Mouse (Mus musculus) brown adipose tissue, adult 24 weeks (tissue): ENCODE data around the gene Dtnb. TPM values are rescaled to one million over a fixed set of nuclear protein-coding genes. Genes with fewer than 3 reads are reported as not detected.
"Not testable (repeated sequence)": the region's sequence is repeated elsewhere in the genome, so short reads cannot be mapped to it uniquely, and the experiment has no call there.

Source experiments
- H3K27ac ChIP-seq: fragments of 200-500 bp; replicated peaks from 2 replicates; pipeline ENCODE4 v1.5.1; 2012; ENCODE audit warnings: low read depth, mild to moderate bottlenecking, low read length
- H3K4me1 ChIP-seq: fragments of 200-500 bp; 2 replicates; pipeline ENCODE4 v1.6.1; 2012; ENCODE audit warnings: low read length, mixed read lengths; ENCODE audit not compliant: control insufficient read depth, insufficient read depth, insufficient read length
- H3K4me3 ChIP-seq: fragments of 200-500 bp; 2 replicates; pipeline ENCODE4 v1.5.1; 2012; ENCODE audit warnings: low read depth, mild to moderate bottlenecking, low read length, moderate library complexity; ENCODE audit not compliant: insufficient read depth
- polyA plus RNA-seq: library from polyadenylated mRNA; stranded (reverse); fragments of >200 nt; gene quantifications from 2 replicates; pipeline ENCODE4 v1.2.4, GENCODE M21; 2012; ENCODE audit not compliant: missing spikeins, insufficient read depth, insufficient read length

Gene Dtnb
- 2.0 and 2.2 TPM in 2 replicates for polyA plus RNA-seq

DNA sequence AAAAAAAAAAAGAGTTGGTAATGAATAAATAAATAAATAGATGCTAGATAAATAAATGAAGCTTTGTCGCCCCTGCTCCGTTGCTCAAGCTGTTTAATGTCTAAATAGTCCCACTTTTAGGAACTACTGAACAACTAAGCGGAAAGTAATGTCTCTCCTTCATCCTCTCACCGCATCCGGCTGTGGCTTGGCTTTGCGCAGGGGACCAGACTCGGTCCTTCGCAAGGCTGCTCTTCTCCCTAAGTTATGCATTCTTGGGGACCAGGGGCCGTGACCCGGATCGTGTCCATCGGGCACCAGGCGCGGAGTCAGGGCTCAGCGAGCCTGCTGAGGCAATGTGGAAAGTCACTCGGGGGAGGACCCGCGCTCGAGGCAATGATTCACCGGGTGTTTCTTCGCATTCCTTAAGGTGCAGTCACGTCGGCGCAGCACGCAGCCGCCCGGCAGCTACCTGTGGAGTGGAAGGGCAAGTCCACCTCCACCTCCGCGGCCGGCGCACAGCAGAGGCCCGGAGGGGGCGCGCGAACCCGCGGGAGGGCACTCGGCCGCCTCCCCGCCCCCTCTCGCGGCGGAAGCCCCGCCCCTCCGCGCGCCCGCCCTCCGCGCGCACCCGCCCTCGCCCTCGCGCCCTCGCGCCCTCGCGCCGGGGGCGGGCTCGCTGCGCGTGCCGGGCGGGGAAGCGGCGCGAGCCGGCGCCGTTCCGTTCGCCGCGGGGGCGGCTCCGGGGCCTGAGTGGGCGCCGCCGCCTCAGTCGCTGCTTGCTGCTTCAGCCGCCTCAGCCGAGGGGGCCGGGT, at the start of gene Dtnb:
Dtnb (plus strand) TSS at position 595 of the 794 bp plus-strand sequence.
- peak within 1 kb of the TSS; percentile 96 for H3K4me3 ChIP-seq
- no peaks in the 10 kb centered on the region for H3K4me1 ChIP-seq
- H3K27ac ChIP-seq = no peak within 1 kb of the TSS

DNA sequence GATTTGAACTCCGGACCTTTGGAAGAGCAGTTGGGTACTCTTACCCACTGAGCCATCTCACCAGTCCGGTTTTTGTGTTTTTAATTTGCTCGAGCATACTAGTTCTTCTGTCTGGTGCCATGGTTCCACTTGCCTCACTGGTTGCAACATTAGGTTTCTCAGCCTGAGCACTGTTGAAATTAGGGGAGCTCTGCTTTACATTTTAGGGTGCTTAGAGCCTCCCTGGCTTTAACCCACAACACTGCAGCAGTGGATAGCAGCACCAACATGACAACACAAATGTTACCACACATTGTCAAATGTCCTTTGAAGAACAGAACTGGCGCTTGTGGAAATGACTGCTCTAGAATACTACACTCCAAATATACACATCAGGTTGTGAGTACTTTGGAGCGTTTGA, 46.6 kb upstream of the Dtnb start:
- no peaks in the 10 kb centered on the region for H3K4me1 ChIP-seq
- H3K27ac ChIP-seq = no peak overlapping the region
- H3K4me3 ChIP-seq = no peak overlapping the region

DNA sequence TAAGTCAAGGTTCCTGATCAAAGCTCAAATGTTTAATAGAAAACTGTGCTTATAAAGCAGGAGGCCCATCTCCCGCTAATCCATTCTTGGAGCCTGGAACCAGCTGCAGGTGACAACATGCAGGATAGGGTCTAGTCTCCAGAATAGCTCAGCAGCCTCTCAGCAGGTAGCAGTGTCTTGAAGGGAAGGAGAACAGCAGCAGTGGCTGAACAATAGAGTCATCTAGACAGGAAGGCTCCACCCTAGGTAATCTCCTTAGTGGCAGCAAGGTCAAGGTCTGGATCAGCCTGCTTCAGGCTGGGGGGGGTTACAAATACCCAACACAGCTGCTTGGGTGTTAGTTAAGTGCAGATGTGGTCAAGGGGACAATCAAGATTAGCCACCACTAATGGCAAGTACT, 36.7 kb upstream of the Dtnb start:
- not testable (repeated sequence) for H3K4me3 ChIP-seq, H3K27ac ChIP-seq, H3K4me1 ChIP-seq

- H3K4me1 ChIP-seq = no peaks in the 10 kb centered on the region
- no peak overlapping the region for H3K27ac ChIP-seq
- no peak overlapping the region for H3K4me3 ChIP-seq
Measured at GRCm38 (mm10) chr12:3537616-3538015, 34.6 kb upstream of the Dtnb start.

DNA sequence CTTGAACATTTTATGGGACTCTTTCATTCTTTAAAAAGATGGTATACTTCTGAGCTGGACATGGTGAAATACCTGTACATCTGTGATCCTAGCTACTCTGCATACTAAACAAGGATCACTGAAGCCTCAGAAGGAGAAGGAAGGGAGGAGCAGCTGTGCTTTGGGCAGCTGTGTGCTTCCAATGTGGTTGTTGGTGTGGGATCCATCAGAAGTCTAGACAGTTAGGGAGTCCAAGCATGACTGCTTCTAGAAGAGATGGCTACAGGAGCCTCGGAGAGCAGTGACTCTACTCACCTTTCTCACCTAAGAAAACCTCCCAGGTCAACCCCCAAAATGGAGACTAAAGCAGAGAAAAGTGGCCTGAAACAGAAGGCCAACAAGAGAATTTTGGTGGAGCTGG, 34.1 kb upstream of the Dtnb start:
- no peak overlapping the region for H3K27ac ChIP-seq
- H3K4me3 ChIP-seq = no peak overlapping the region
- H3K4me1 ChIP-seq = no peaks in the 10 kb centered on the region

DNA sequence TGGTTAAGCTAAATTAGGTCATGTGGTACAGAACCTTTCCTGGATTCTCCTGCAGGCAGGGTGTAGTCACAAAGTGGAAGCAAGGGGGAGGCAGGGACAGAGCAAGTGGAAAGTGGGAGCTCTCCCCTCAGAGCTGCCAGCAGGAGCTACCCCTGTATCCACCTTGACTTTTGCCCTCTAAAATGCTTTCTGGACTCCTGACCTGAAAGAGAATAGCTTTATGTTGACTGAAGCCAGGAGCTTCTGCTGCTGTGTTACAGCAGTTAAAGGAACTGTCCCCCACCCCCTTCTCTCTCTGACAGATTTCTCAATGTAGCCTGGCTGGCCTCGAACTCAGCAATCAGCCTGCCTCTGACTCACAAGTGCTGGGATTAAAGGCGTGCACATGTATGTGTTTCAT, 32.6 kb upstream of the Dtnb start:
- no peaks in the 10 kb centered on the region for H3K4me1 ChIP-seq
- H3K27ac ChIP-seq = no peak overlapping the region
- H3K4me3 ChIP-seq = no peak overlapping the region

GRCm38 (mm10) chr12:3540871-3541270, 31.3 kb upstream of the Dtnb start:
- H3K4me1 ChIP-seq = no peaks in the 10 kb centered on the region
- H3K4me3 ChIP-seq = no peak overlapping the region
- H3K27ac ChIP-seq = no peak overlapping the region

- no peak overlapping the region for H3K27ac ChIP-seq
- no peaks in the 10 kb centered on the region for H3K4me1 ChIP-seq
- H3K4me3 ChIP-seq = no peak overlapping the region
Measured at GRCm38 (mm10) chr12:3545451-3545850, 26.7 kb upstream of the Dtnb start.

DNA sequence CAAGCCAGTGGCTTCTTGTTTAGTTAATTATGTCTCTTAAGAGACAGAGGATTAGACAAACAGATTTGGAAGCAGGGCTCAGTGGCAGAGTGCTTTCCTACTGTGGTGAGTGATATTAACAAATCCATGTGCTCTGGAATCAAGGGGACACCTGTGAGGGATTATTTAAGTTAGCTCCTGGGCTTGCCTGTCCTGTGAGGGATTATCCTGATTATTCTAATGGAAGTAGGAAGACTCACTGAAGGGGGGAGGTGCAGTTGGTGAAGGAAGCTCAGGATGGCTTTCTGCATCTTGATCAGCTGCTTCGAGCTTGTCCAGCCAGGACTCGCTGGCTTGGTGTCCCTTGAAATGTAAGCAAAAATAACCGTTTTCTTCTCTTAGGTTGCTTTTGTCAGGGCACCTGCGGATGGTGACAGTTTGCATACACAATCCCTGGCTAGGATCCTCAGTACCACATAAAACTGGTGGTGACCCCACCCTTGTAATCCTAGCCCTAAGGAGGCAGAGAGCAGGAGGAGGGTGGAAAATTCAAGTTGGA, 26.0 kb upstream of the Dtnb start:
- no peak overlapping the region for H3K27ac ChIP-seq
- no peaks in the 10 kb centered on the region for H3K4me1 ChIP-seq
- H3K4me3 ChIP-seq = no peak overlapping the region

- Histone ChIP-seq H3K27ac (no peak overlapping the region), H3K4me3 (no peak overlapping the region), H3K4me1 (no peaks in the 10 kb centered on the region)
Measured at GRCm38 (mm10) chr12:3546781-3547180, 25.4 kb upstream of the Dtnb start.

DNA sequence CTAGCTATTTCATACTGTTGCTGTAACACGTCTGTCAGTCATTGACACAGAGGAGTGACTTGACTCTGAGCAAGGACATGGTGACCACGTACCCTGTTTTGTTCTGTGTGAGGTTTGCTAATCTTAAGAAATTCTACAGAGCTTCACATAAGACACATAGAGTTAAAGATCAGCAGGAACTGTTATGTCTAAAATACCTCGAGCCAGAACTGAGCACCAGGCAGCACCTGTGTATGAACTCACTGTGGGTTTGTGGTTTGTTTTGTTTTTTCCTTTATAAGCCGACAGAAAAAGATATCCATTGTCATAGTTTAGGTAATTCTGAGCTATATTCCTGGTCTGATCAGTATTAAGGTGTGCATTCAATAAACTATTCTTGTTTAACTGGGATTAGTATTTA, 24.7 kb upstream of the Dtnb start:
- Histone ChIP-seq H3K27ac (no peak overlapping the region), H3K4me3 (no peak overlapping the region), H3K4me1 (no peaks in the 10 kb centered on the region)

DNA sequence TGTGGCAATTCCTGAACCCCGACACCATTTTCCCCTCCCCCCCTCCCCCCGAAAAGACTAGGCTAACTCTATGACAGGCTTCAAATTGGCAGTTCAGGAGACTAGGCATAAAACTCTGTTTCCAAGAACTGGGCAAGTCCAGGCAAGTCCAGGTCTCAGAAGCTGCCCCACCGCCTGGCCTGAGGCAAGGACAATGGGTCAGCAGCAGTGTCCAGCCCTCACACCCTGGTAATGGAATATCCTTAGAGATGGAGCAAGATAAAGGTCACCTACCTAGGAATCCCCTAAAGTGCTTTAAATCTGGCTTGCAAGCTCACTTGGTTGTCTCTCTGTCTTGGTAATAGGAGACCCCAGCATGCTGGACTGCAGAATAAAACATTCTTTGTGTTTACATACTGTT, 24.3 kb upstream of the Dtnb start:
- no peaks in the 10 kb centered on the region for H3K4me1 ChIP-seq
- H3K4me3 ChIP-seq = no peak overlapping the region

GRCm38 (mm10) chr12:3548582-3549211, 23.5 kb upstream of the Dtnb start:
- Histone ChIP-seq H3K4me3 (no peak overlapping the region), H3K4me1 (no peaks in the 10 kb centered on the region), H3K27ac (no peak overlapping the region)

More for the DNA sequence above, 24.3 kb upstream of the Dtnb start:
- no peak overlapping the region for H3K27ac ChIP-seq

DNA sequence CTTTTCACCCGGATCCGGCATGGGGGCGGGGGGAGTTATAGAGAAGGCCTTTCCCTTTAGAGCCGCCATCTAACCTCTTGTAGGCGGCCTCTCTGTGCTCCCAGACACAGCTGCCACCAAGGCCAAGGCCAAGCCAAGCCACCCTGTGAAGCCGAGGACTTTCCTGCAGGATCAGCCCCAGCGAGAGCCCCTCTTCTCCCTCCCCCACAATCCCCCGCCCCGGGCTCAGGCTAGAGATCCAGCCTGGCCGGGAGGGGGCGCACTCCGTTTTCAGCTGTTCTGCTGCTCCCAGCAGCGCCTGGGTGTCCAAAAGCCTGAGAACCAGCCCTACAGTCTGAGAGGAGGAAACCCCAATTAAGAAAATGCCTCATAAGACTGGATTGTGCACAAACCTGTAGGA, 21.9 kb upstream of the Dtnb start:
- Histone ChIP-seq H3K4me3 (no peak overlapping the region), H3K27ac (no peak overlapping the region), H3K4me1 (no peaks in the 10 kb centered on the region)

DNA sequence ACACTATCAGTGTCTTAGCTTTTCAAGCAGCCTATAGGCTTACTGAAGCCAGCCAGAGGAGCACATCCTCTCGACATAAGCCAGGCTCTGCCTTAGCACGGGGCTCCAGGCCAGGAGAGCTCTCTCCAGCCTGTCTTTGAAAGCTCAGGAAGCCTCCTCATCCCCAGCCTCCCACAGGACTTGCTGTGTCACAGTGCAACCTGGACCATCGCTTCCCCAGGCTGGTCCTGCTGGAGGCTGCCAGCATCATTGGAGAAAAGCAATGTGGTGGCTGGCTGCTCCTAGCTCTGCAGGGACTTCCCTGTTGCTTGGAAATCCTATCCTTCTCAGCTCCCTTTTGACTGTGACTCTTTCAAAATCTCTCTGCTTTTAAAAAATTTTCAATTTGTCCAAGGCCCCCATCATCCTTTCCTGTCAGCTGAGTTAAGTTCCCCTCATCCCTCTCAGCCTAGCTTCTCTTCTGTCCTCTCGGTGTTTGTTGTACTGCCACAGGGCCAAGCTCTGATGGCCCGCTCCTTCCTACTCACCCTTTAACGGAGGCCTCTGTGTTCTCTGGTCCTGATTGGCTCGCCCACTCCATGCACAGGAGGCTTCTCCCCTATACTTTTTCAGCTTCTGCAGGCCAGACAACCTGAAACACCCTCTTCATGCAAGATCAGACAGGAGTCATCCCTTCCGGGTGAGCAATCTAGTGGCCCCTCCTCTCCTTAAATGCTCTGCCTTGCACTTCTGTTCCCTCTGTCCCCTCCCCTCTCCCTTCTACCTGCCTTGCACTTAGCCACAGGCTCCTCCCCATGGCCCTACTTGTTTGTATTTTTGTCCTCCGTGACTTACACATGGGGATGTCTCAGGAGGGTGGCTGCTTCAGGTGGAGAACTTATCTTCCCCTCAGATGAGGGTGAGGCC, 14.5 kb upstream of the Dtnb start:
- Histone ChIP-seq H3K4me3 (no peak overlapping the region), H3K27ac (no peak overlapping the region), H3K4me1 (no peaks in the 10 kb centered on the region)
